Mouse (Mus musculus) testis, postnatal 14 days (tissue): ENCODE measurements around the gene Tmem161a.
"Not testable (repeated sequence)": the region's sequence is repeated elsewhere in the genome, so short reads cannot be mapped to it uniquely, and the experiment has no call there.

Experiments used
- DNase-seq: peaks from one replicate; pipeline ENCODE4 v3.0.0; 2021; ENCODE audit warnings: low spot score

The Tmem161a gene

GRCm38 (mm10) chr8:70211275-70211674 lies 39.1 kb downstream of the Tmem161a start:
- no peak for DNase-seq

GRCm38 (mm10) chr8:70211726-70212111 lies 39.6 kb downstream of the Tmem161a start:
- peak; percentile 71 for DNase-seq

GRCm38 (mm10) chr8:70212112-70213055 lies 40.2 kb downstream of the Tmem161a start, which contains the start of gene Slc25a42:
TSS of gene Slc25a42 (minus strand) at chr8:70212305.
- DNase-seq, result peak; percentile 99

GRCm38 (mm10) chr8:70214411-70214810 lies 42.3 kb downstream of the Tmem161a start:
- no peak for DNase-seq

GRCm38 (mm10) chr8:70215092-70215491 lies 42.9 kb downstream of the Tmem161a start:
- no peak for DNase-seq

GRCm38 (mm10) chr8:70216161-70216560 lies 44.0 kb downstream of the Tmem161a start:
- not testable (repeated sequence) for DNase-seq

GRCm38 (mm10) chr8:70216566-70216965 lies 44.4 kb downstream of the Tmem161a start:
- peak; percentile 47 for DNase-seq

GRCm38 (mm10) chr8:70217441-70217840 lies 45.3 kb downstream of the Tmem161a start:
- no peak for DNase-seq

GRCm38 (mm10) chr8:70219107-70219684 lies 47.0 kb downstream of the Tmem161a start:
- no peak for DNase-seq

GRCm38 (mm10) chr8:70220236-70220840 lies 48.2 kb downstream of the Tmem161a start:
- DNase-seq, result peak; percentile 56

GRCm38 (mm10) chr8:70220911-70221310 lies 48.8 kb downstream of the Tmem161a start:
- DNase-seq, result no peak

- no peak for DNase-seq
Measured at GRCm38 (mm10) chr8:70222041-70222440, 49.9 kb downstream of the Tmem161a start.

- no peak for DNase-seq
Measured at GRCm38 (mm10) chr8:70223341-70223740, 51.2 kb downstream of the Tmem161a start.

GRCm38 (mm10) chr8:70227997-70228396 lies 55.8 kb downstream of the Tmem161a start:
- DNase-seq, result no peak

GRCm38 (mm10) chr8:70230837-70231236 lies 58.7 kb downstream of the Tmem161a start:
- no peak for DNase-seq
